Mouse (Mus musculus) layer of hippocampus, adult 18-20 months (tissue): ENCODE measurements around the gene Fhl3. TPM values are rescaled to one million over a fixed set of nuclear protein-coding genes. Genes with fewer than 3 reads are reported as not detected.
"Not testable (repeated sequence)": the region's sequence is repeated elsewhere in the genome, so short reads cannot be mapped to it uniquely, and the experiment has no call there.

Experiments used
- DNase-seq, 2 experiments: peaks; one replicate each; pipeline ENCODE4 v3.0.0; 2022; ENCODE audit warnings: low spot score in 2 of 2
- total RNA-seq, 2 experiments: library from RNA; stranded (reverse); gene quantifications; 2 replicates each; pipeline ENCODE4 v1.2.3; 2021

Gene Fhl3
- total RNA-seq, 2 experiments from 2014 or later: 1.2 to 1.4 TPM

- DNase-seq: no peak
These were observed 18.2 kb upstream of the Fhl3 start for GRCm38 (mm10) chr4:124682270-124682669.

- DNase-seq: no peak
These were observed 17.0 kb upstream of the Fhl3 start for GRCm38 (mm10) chr4:124683474-124683873.

GRCm38 (mm10) chr4:124685004-124685403, 15.5 kb upstream of the Fhl3 start:
- DNase-seq: no peak

- DNase-seq: no peak
These were observed 15.0 kb upstream of the Fhl3 start for GRCm38 (mm10) chr4:124685453-124685852.

- no peak for DNase-seq
These were observed 14.6 kb upstream of the Fhl3 start for GRCm38 (mm10) chr4:124685897-124686402.

DNA sequence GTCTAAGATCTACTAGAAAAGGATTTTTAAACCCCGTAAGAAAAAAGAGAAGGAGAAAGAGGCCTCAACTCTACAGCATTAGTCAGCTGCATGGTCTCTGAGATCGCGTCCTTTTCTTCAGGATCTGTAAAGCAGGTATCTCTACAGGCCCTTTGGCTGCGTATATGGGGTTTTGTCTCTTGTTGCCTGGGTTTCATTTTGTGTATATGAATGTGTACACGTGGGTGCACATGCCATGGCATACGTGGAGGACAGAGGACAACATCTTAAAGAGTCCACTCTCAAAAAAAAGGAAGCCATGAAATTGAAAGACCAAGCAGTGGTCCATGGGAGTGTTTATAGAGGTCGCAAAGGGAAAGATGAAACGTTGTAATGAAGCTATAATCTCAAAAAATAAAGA, 9.0 kb upstream of the Fhl3 start:
- no peak for DNase-seq

DNA sequence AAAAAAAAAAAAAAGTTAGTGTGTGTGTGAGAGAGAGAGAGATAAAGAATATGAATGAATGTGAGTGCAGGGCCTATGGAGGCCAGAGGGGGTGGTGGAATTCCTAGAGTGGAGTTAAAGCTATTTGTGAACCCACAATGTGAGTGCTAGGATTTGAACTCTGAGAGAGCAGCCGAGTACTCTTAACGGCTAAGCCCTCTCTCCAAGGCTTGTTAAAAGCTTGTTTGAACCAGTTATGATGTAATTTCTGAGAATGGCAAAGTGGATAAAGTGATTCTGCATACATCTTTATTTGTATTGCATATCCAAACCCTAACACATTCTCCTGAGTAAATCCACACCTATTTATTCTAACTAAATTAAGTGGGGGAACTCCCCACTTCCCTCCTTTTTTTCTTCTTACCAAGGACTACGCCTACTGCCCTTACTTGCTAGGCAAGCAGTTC, 8.1 kb upstream of the Fhl3 start:
- no peak for DNase-seq

DNA sequence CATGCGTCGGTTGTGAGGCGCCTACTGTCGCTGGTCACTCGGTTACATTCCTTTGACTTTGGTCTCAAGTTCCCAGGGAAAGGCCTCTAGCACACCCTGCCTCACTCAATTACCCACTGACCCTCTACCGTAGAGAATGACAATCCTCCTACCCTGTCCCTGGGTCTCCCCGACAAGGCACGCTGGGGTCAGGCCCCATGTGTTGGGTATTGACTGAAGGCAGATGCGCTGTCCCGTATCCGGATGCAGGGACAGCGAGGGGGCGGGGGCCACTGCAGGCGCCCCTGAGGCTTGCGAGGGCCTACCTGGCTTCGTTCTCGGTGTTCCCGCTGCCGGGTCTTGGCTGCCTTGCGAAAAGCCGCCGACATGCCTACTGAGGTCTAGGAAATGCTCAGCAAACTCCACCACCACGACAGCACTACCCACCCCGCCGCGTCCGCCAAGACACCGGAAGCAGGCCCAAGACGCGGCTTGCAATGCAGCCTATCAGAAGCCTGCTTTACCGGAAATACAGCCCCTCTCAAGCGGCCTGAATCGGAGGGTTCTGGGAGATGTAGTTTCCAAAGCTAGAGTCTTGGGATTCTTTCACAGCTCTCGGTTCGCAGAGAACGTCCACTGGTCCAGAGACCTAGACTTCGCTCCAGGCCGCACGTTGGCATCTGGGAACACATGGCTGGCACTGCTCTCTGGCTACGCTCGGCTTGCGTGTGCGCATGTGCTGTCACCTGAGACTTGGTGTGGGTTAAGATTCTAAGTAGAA, 7.2 kb upstream of the Fhl3 start, which contains the start of gene Utp11:
TSS of gene Utp11 (minus strand) at position 466 of the 760 bp plus-strand sequence.
- DNase-seq: peak; percentile 84 to 90

DNA sequence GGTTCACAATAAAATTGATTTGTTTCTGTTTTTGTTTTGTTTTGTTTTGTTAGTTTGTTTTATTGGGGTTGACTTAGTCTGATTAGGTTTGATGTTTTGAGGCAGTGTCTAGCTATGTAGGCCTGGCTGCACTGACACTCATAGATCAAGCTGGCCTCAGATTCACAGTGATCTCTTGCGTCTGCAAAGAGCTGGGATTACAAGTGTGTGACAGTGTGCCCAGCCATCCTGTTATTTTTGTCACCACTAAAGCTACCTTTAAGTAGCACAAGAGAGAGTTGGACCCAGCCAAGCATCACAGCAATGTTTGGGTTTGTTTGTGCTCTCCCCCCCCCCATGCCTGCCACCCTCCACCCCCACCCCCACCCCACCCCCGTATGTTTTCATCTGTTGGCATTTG, 5.9 kb upstream of the Fhl3 start:
- DNase-seq: no peak

GRCm38 (mm10) chr4:124695786-124696516, 4.5 kb upstream of the Fhl3 start:
- no peak for DNase-seq

GRCm38 (mm10) chr4:124699791-124700190, 710 bp upstream of the Fhl3 start:
- DNase-seq: no peak

DNA sequence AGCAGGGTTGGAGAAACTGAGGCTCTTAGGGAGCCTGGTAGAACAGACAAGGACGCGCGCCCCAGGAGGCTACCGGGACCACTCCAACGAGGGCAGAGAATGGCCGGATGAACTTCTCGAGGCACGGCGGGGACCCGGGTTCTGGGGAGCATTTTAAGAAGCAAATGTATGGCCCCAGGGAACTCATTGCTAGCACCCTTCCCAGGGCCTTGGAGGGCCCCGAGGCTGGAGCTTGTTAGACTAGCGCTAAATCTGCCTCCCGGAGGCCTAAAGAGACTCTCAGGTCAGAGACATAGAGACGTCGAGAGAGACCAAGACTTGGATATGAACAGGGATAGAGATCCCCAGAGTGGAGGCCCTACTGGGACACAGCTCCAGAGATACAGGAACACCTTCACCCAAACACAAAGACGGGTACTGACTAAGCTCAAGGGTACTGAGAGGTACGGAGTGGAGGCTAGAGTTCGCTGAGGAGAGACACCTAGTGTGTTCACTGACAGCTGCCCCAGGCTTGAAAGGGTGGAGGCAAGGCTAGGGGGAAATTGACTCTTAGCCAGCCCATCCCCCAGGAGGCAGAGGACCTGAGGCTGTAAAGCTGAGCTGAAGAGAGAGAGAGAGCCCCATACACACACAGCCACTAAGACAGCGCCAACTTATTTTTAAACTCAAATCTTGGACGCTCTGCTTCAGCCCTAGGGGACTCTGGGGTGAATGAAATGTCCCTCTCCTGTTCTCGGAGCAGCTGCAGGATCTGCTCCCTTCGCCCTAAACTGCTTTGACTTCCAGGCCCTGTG, 748 bp downstream of the Fhl3 start:
- no peak for DNase-seq

GRCm38 (mm10) chr4:124701916-124702315, 1.4 kb downstream of the Fhl3 start:
- DNase-seq: no peak

DNA sequence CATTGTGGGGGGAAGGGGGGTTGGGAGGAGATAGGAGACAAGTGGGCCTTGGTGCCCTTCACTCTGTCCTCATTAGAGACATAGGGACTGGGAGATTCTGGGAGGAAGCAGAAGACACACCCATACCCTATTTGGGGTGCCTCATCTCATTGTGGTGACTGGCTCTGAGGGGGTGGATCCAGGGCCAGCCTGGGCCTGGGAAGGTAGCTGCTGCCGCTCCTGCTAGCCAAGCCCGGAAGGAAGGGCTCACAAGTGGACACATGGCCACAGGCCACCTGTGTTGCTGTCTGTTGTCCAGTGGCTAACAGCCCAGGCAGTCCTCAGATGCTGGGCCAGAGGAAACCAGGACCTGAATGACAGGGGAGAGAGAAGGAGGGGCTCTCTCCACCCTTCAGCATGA, 2.9 kb downstream of the Fhl3 start:
- DNase-seq: no peak

DNA sequence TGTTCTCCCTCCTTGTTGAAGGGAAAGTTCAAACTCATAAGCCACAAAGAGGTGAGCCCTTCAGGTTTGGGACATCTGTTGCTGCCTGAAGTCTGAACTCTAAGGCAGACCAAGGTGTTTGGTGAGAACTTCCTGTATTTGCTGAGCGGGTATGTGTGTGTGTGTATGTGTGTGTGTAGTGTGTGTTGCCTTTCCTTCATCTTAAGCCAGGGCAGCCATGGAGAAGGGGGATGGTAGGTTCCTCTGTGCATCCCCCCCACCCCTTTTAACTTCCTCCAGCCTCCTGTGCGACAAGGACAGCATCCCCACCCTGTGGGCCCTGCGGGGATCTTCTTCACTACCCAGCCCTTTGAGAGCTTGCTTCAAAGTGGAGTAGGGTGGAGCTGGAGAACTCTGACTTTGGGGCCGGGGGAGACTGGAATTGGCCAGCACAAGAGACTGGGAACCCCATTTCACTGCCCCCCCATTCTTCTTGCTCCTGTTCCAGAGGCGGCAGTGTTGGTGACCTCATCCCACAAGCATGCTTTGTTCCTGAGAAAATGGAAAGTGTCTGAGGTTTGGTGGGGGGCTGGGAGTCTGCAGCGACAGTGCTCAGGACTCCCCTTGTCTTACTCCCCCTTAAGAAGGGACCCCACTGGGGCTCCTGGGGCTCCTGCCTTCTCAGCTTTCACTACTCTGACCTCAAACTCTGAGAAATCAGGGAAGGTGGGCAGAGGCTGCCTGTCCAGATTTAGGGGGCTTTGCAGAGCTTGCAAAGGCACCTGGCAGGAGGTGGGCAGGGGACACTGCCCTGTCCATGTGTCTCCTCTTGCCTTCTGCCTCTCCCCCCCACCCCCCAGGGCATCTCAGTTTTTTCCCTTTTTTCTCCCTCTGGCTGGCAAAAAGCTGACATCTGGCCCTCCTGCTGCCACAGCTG, 3.6 kb downstream of the Fhl3 start:
- DNase-seq: no peak

DNA sequence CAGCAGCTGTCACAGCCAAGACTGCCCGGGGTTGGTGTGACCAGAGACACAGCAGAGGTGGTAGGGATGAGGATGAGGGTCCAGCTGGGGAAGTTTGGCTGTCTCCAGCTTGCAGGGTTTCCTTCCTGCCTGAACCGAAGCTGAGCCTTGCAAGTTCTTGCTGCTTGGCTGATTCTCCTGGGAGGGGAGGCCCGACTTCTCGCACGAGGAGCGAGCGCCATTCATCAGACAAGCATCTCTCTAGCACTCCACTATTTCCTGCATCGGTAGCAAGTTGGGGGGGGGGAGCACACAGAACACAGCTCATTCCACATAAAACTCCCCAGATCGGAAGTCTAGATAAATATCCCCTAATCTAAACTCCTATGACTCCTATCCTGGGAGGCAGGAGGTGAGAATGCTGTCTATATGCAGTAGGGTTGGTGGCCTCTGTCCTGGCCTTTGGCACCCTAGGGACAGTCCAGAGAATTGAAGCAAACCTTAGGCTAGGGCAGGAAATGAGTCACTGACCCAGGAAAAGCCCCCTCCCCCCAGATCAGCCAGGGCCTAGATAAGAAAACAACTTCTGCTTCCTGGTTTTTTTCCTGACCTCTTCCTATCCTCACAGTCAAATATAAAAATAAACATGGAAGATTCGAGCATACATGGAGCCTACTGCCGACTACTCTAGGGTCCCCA, 4.4 kb downstream of the Fhl3 start:
- DNase-seq: no peak

- no peak for DNase-seq
These were observed 5.3 kb downstream of the Fhl3 start for GRCm38 (mm10) chr4:124705661-124706269.

- not testable (repeated sequence) for DNase-seq
These were observed 7.1 kb downstream of the Fhl3 start for GRCm38 (mm10) chr4:124707381-124708199.

- not testable (repeated sequence) for DNase-seq
These were observed 7.7 kb downstream of the Fhl3 start for GRCm38 (mm10) chr4:124708200-124708517.
